Mouse (Mus musculus): ENCODE results near the gene Nmnat2. TPM values are rescaled to one million over a fixed set of nuclear protein-coding genes. Genes with fewer than 3 reads are reported as not detected.

Nmnat2 gene
- polyA plus RNA-seq, 1 experiment from 2014 or later: 1.3 TPM

DNA sequence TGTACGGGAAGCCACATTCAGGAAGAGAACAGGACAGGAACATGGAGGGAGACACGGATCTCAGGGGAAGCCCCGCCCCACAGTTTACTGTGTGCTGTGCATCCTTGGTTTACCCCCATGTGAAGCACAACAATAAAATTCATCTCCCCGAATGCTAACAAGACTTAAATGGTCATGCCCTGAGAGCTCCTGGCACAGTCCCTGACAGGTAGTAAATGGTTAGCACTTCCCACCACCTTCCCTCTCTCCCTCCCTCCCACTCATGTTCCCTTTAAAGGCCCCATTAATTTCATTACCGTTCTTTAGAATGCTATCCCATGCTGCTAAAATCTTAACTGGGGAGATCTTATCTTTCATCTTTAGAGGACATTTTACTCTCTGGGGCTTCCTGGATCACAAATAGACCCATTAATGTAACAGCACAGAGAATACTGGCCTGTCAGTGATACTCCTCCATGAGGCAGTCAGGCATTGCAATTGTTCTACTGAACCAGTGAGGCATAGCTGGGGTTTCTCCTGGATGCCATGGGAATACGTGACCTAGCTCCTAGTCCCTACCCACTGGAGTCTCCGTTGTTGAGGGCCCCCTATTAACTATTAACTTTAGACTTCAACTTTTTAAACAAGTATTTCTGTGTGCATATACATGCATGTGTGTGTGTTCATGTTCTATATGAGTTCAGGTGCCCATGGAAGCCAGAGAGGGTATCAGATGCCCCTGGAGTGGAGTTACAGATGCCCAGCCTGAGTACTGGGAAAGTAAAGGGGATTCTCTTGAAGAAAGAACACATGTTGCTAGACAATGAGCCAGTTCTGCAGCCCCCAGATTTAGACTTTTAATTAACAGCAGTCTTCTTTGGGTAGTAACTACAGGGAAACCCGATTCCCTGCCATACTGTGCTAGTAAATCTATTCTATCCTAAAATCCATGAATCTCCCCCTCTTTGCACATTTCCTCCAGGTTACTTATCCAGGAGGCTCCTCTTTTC, 170.8 kb downstream of the Nmnat2 start:
- TF ChIP-seq CTCF (IDR thresholded peaks at IDR 0.05; ENCODE audit: low read depth) (no peak), EP300 (optimal IDR thresholded peaks at IDR 0.05) (no peak)
- Histone ChIP-seq H3K4me2 (replicated peaks; ENCODE audit: low read depth) (no peak overlapping the region), H3K27me3 (ENCODE audit: control insufficient read depth, insufficient read depth, low read length) (no peaks in the 10 kb centered on the region), H3K9me3 (ENCODE audit: control insufficient read depth, low read length) (no peaks in the 10 kb centered on the region), H3K36me3 (ENCODE audit: control insufficient read depth, insufficient read depth, low read length) (no peaks in the 10 kb centered on the region), H3K4me1 (replicated peaks; ENCODE audit: control insufficient read depth, insufficient read depth) (0 out of 2 replicates have a peak, but pooled peaks cover 3% of the 10 kb centered on the region), H3K4me3 (ENCODE audit: low read depth, low read length) (no peak overlapping the region), H3K9ac (ENCODE audit: low read length) (no peak overlapping the region), H3K27ac (replicated peaks) (0 out of 2 replicates have a peak overlapping the region, but pooled peaks have one; percentile 63)
- no peak for DNase-seq (ENCODE audit: low spot score)
- no peak for ATAC-seq (ENCODE audit: low FRiP score, low TSS enrichment)
- WGBS: 75% methylated on average over 8 of the region's 8 CpGs

DNA sequence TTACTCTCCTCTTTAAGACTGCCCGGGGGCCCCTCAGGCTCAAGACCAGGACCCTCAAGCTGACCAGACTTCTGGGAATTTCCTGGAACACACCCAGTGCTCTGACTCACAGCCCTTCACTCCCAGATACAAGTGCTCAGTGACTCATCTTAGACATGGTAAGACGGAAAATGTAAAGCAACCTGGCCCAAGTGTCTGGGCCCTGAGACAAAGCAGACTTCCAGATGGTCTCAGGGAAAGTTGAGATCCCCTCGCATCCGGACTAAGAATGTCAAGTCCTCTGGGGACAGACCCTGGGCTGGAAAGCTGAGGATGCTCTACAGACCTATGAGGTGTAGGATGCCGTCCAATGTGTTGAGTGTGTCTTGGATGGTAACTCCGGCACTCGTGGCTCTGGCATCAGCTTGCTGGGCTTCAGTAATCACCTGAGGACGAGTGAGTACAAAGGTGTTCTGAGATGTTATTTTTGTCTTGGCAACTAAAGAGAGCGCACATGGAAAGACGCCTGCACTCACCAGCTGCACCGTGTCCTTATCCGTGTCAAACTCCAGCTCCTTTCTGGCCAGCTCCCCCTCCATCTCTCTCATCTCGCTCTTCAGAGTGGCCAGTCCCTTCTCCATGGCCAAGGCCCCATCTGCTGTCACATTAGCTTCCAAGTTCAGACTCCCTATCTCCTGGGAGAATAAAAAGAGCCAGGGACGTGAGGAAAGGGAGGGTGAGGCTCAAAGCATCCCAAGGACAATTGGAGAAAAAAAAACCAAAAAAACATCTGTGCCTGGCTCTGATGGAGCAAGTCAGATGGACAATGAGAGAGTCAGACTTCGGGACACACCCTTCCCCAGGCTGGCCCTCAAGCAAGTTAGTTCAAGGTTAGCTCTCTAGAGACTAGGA, 171.9 kb downstream of the Nmnat2 start:
- Histone ChIP-seq H3K36me3 (ENCODE audit: control insufficient read depth, insufficient read depth, low read length) (no peaks in the 10 kb centered on the region), H3K27me3 (ENCODE audit: control insufficient read depth, insufficient read depth, low read length) (no peaks in the 10 kb centered on the region), H3K9me3 (ENCODE audit: control insufficient read depth, low read length) (no peaks in the 10 kb centered on the region), H3K4me2 (replicated peaks; ENCODE audit: low read depth) (no peak overlapping the region), H3K4me1 (replicated peaks; ENCODE audit: control insufficient read depth, insufficient read depth) (0 out of 2 replicates have a peak, but pooled peaks cover 3% of the 10 kb centered on the region), H3K4me3 (ENCODE audit: low read depth, low read length) (no peak overlapping the region), H3K27ac (replicated peaks) (peak overlapping the region; percentile 63), H3K9ac (ENCODE audit: low read length) (no peak overlapping the region)
- TF ChIP-seq EP300 (optimal IDR thresholded peaks at IDR 0.05): peak; percentile 58
- TF ChIP-seq CTCF (IDR thresholded peaks at IDR 0.05; ENCODE audit: low read depth): no peak
- ATAC-seq (ENCODE audit: low FRiP score, low TSS enrichment): peak; percentile 64
- WGBS: 51% methylated on average over 15 of the region's 15 CpGs
- DNase-seq (ENCODE audit: low spot score): peak; percentile 57

DNA sequence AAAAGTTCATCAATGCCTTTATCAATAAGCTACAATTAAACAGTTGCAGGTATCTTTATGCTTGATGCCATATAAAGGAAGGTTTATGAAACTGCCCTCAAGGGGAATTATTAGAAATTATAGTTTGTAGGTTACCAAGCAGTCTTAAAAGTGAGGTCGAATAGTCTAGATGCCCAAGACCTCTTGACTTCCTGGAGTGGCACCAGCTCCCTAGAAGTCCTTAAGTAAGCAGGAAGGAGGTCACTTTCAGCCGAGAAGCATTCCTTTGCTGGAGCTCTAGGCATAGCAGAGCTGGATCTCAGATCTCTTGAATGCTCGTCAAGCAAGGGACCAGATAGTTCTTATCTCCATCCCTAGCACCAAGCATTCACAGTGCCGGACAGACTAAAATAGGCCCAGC, 172.8 kb downstream of the Nmnat2 start:
- ATAC-seq (ENCODE audit: low FRiP score, low TSS enrichment) (no peak), DNase-seq (ENCODE audit: low spot score) (no peak)
- H3K4me2 ChIP-seq (replicated peaks; ENCODE audit: low read depth): no peak overlapping the region
- no peaks in the 10 kb centered on the region for H3K9me3 ChIP-seq (ENCODE audit: control insufficient read depth, low read length)
- WGBS: 75% methylated on average over 4 of the region's 4 CpGs
- no peaks in the 10 kb centered on the region for H3K27me3 ChIP-seq (ENCODE audit: control insufficient read depth, insufficient read depth, low read length)
- no peak overlapping the region for H3K9ac ChIP-seq (ENCODE audit: low read length)
- H3K4me1 ChIP-seq (replicated peaks; ENCODE audit: control insufficient read depth, insufficient read depth): 0 out of 2 replicates have a peak, but pooled peaks cover 3% of the 10 kb centered on the region
- TF ChIP-seq CTCF (IDR thresholded peaks at IDR 0.05; ENCODE audit: low read depth) (no peak), EP300 (optimal IDR thresholded peaks at IDR 0.05) (no peak)
- no peaks in the 10 kb centered on the region for H3K36me3 ChIP-seq (ENCODE audit: control insufficient read depth, insufficient read depth, low read length)
- no peak overlapping the region for H3K27ac ChIP-seq (replicated peaks)
- H3K4me3 ChIP-seq (ENCODE audit: low read depth, low read length): no peak overlapping the region

DNA sequence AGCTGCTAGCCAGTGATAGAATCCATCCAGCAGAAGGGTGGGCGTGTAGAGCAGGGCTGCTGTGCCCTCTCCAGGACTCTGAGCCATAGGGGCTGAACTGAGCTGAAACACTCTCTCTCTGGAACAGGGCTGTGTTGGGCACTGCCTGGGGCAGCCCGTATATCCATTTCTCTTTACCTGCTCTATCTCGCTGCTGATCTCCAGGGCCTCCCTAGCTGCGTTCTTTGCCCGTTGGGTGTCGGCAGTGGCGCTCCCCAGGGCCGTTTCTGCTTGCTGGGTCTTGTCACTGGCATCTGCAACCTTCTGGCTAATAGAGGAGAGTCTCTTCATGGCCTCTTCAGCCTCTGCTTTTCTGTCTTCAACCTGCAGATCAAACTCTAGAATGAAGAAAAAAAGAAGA, 174.0 kb downstream of the Nmnat2 start:
- Histone ChIP-seq H3K4me1 (replicated peaks; ENCODE audit: control insufficient read depth, insufficient read depth) (0 out of 2 replicates have a peak, but pooled peaks cover 4% of the 10 kb centered on the region), H3K36me3 (ENCODE audit: control insufficient read depth, insufficient read depth, low read length) (no peaks in the 10 kb centered on the region), H3K9me3 (ENCODE audit: control insufficient read depth, low read length) (no peaks in the 10 kb centered on the region), H3K4me3 (ENCODE audit: low read depth, low read length) (no peak overlapping the region), H3K4me2 (replicated peaks; ENCODE audit: low read depth) (no peak overlapping the region), H3K27ac (replicated peaks) (peak overlapping the region; percentile 56), H3K9ac (ENCODE audit: low read length) (no peak overlapping the region), H3K27me3 (ENCODE audit: control insufficient read depth, insufficient read depth, low read length) (no peaks in the 10 kb centered on the region)
- ATAC-seq (ENCODE audit: low FRiP score, low TSS enrichment) (no peak), DNase-seq (ENCODE audit: low spot score) (no peak)
- WGBS: 58% methylated on average over 8 of the region's 8 CpGs
- TF ChIP-seq EP300 (optimal IDR thresholded peaks at IDR 0.05): peak; percentile 13
- no peak for TF ChIP-seq CTCF (IDR thresholded peaks at IDR 0.05; ENCODE audit: low read depth)

DNA sequence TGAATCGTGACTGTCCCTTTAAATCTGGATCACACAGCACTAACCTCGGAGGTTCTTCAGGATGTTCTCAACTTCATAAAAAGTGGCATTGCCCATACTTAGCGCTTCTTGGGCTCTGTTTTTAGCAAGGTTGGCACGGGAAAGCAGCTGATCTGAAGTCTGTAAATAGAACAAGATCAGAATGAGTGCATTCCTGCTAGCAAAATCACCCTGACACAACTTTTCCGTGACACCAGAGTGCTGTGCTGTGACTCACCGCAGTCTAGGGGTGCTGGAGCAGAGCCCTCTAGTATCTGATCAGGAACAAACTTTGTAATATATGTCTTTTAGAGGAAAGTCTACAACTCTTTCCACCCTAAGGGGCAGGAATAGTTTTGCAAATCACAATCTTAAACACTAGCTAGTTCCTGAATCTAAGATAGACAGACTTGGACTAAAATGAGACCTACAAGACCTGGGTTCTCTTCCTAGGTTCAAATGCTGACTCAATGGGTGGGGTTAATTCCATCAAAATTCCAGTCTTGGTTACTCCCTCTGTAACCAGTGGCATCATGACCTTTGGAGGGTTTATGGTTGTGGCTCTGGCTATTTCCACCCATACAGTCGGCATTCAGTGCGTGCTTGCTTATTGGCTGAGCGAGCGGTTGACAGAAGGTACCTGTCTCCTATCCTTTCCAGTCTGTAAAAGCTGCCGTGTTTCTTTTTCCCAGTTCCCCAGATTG, 175.4 kb downstream of the Nmnat2 start:
- peak; percentile 78 for ATAC-seq (ENCODE audit: low FRiP score, low TSS enrichment)
- Histone ChIP-seq H3K27ac (replicated peaks) (peak overlapping the region; percentile 82), H3K9me3 (ENCODE audit: control insufficient read depth, low read length) (no peaks in the 10 kb centered on the region), H3K9ac (ENCODE audit: low read length) (no peak overlapping the region), H3K27me3 (ENCODE audit: control insufficient read depth, insufficient read depth, low read length) (no peaks in the 10 kb centered on the region), H3K36me3 (ENCODE audit: control insufficient read depth, insufficient read depth, low read length) (no peaks in the 10 kb centered on the region), H3K4me3 (ENCODE audit: low read depth, low read length) (no peak overlapping the region), H3K4me2 (replicated peaks; ENCODE audit: low read depth) (no peak overlapping the region), H3K4me1 (replicated peaks; ENCODE audit: control insufficient read depth, insufficient read depth) (0 out of 2 replicates have a peak, but pooled peaks cover 8% of the 10 kb centered on the region)
- peak; percentile 67 for DNase-seq (ENCODE audit: low spot score)
- TF ChIP-seq EP300 (optimal IDR thresholded peaks at IDR 0.05): peak; percentile 37
- TF ChIP-seq CTCF (IDR thresholded peaks at IDR 0.05; ENCODE audit: low read depth): no peak
- WGBS: 58% methylated on average over 11 of the region's 11 CpGs

Data from stomach, postnatal 0 days (tissue).